26 mouse cellular contexts compared by ENCODE assay signal in genomic region chr6:6816821-6817220, GRCm38 (mm10). TPM values are rescaled to one million over a fixed set of nuclear protein-coding genes. Genes with fewer than 3 reads are reported as not detected.
A peak's percentile ranks its signal among the peaks of the same experiment; 100 is the strongest.
DNase-seq lines count a peak whose midpoint lies in the region; ATAC-seq lines count a peak whose summit lies in the region.
"Had no signal": no experiment of that assay in that cellular context is flagged by ENCODE, and none has a peak within 500 bp of the region (broad histone marks: within the 10 kb centered on the region; RNA-seq: fewer than 3 reads in every experiment).

No protein-coding gene starts in this region.

- ATAC-seq in forebrain, embryonic 12.5 days (ENCODE audit: low FRiP score) = no peak
- ATAC-seq in hindbrain, embryonic 14.5 days (ENCODE audit: low FRiP score) = no peak
- ATAC-seq: intestine, postnatal 0 days had no signal

- no peak for DNase-seq in forebrain, embryonic 10.5 days (ENCODE audit: extremely low spot score, low spot score)
- DNase-seq in right cerebral cortex, adult 18-20 months = peak; percentile 64
- no peak for DNase-seq in right cerebral cortex, postnatal 4 days
- peak; percentile 23 to 32 for DNase-seq in right cerebral cortex, postnatal 10 days (ENCODE audit: low spot score in 2 of 2)
- no peak for DNase-seq in adrenal gland, adult (ENCODE audit: inconsistent age in 2 of 2, low spot score in 1 of 2)
- DNase-seq in hindbrain, embryonic 14.5 days (ENCODE audit: low spot score) = no peak
- no peak for DNase-seq in heart, adult 9 months (ENCODE audit: low spot score in 2 of 2)
- DNase-seq: adrenal gland, adult 8-10 months; cerebellum, adult 11 months; cerebellum, postnatal 10 days; embryo, embryonic 11 days; gastrocnemius, postnatal 14 days; heart, adult 18-20 months; heart, postnatal 36 days; layer of hippocampus, postnatal 36 days; thymus, postnatal 14 days had no signal

- H3K9ac ChIP-seq in forebrain, embryonic 12.5 days = no peak overlapping the region
- no peak overlapping the region for H3K9ac ChIP-seq in hindbrain, embryonic 14.5 days
- H3K9ac ChIP-seq: hindbrain, embryonic 15.5 days; liver, embryonic 15.5 days had no signal

- whole genome bisulfite sequencing in forebrain, embryonic 12.5 days = 84% methylated on average over 6 of the region's 6 CpGs
- 87% methylated on average over 6 of the region's 6 CpGs for WGBS in forebrain, embryonic 10.5 days
- WGBS in hindbrain, embryonic 14.5 days = 86% methylated on average over 6 of the region's 6 CpGs

- no peak overlapping the region for H3K4me3 ChIP-seq in forebrain, embryonic 12.5 days (replicated peaks)
- H3K4me3 ChIP-seq in forebrain, embryonic 10.5 days = no peak overlapping the region
- no peak overlapping the region for H3K4me3 ChIP-seq in hindbrain, embryonic 14.5 days (replicated peaks; ENCODE audit: low read length)
- H3K4me3 ChIP-seq: hindbrain, embryonic 15.5 days; liver, embryonic 15.5 days; midbrain, embryonic 10.5 days had no signal

- peaks cover 7% of the 10 kb centered on the region for H3K4me1 ChIP-seq in forebrain, embryonic 12.5 days
- peaks cover 16% of the 10 kb centered on the region for H3K4me1 ChIP-seq in forebrain, embryonic 10.5 days
- H3K4me1 ChIP-seq in hindbrain, embryonic 14.5 days (replicated peaks; ENCODE audit: control insufficient read depth, insufficient read depth, low read length) = peaks cover 6% of the 10 kb centered on the region
- H3K4me1 ChIP-seq: hindbrain, embryonic 15.5 days; liver, embryonic 15.5 days had no signal

- H3K27ac ChIP-seq in forebrain, embryonic 12.5 days = 0 out of 2 replicates have a peak overlapping the region, but pooled peaks have one; percentile 9
- no peak overlapping the region for H3K27ac ChIP-seq in forebrain, embryonic 10.5 days
- H3K27ac ChIP-seq in hindbrain, embryonic 14.5 days = no peak overlapping the region
- H3K27ac ChIP-seq: hindbrain, embryonic 15.5 days; liver, embryonic 15.5 days; macrophage; midbrain, embryonic 10.5 days had no signal

- H3K9me3 ChIP-seq in forebrain, embryonic 12.5 days = no peaks in the 10 kb centered on the region
- H3K9me3 ChIP-seq in forebrain, embryonic 10.5 days = 0 out of 2 replicates have a peak, but pooled peaks cover 4% of the 10 kb centered on the region
- H3K9me3 ChIP-seq in hindbrain, embryonic 14.5 days (ENCODE audit: control insufficient read depth, low read length) = no peaks in the 10 kb centered on the region
- H3K9me3 ChIP-seq: hindbrain, embryonic 15.5 days; liver, embryonic 15.5 days; midbrain, embryonic 10.5 days had no signal

- no peaks in the 10 kb centered on the region for H3K36me3 ChIP-seq in forebrain, embryonic 12.5 days (replicated peaks)
- H3K36me3 ChIP-seq in forebrain, embryonic 10.5 days (replicated peaks) = no peaks in the 10 kb centered on the region
- no peaks in the 10 kb centered on the region for H3K36me3 ChIP-seq in hindbrain, embryonic 14.5 days (replicated peaks; ENCODE audit: control insufficient read depth, insufficient read depth)
- H3K36me3 ChIP-seq: hindbrain, embryonic 15.5 days; liver, embryonic 15.5 days; midbrain, embryonic 10.5 days had no signal

- no peak overlapping the region for H3K4me2 ChIP-seq in forebrain, embryonic 12.5 days
- no peak overlapping the region for H3K4me2 ChIP-seq in hindbrain, embryonic 14.5 days (replicated peaks)
- H3K4me2 ChIP-seq: hindbrain, embryonic 15.5 days; liver, embryonic 15.5 days had no signal

- H3K27me3 ChIP-seq in forebrain, embryonic 12.5 days = peaks cover 4% of the 10 kb centered on the region; the same call in 1 of the 2 replicates
- H3K27me3 ChIP-seq in forebrain, embryonic 10.5 days (ENCODE audit: poor library complexity, severe bottlenecking) = peaks cover 34% of the 10 kb centered on the region
- no peaks in the 10 kb centered on the region for H3K27me3 ChIP-seq in hindbrain, embryonic 14.5 days (ENCODE audit: control insufficient read depth, insufficient read depth, low read length)
- H3K27me3 ChIP-seq: hindbrain, embryonic 15.5 days; liver, embryonic 15.5 days had no signal

RNA-seq across cellular contexts. Expression of gene Dlx6, which starts 46.3 kb away (rescaled TPM):
- polyA plus RNA-seq in forebrain, embryonic 12.5 days (2016; fragmentation: Nextera tagmentation; extraction: Ambion mirVana) = 10.1 and 15.7 TPM in 2 replicates
- 0.95 and 1.1 TPM in 2 replicates for polyA plus RNA-seq in forebrain, embryonic 10.5 days (2016; fragmentation: Nextera tagmentation; extraction: Ambion mirVana)
- polyA plus RNA-seq in hindbrain, embryonic 14.5 days (2014; fragmentation: Nextera tagmentation; extraction: Ambion mirVana) = not detected in 2 replicates
- polyA plus RNA-seq: heart, embryonic 14.5 days; intestine, postnatal 0 days; kidney, embryonic 16.5 days; liver, embryonic 15.5 days; lung, embryonic 16.5 days; macrophage; neural tube, embryonic 11.5 days had no signal

Comparison
In these comparisons a context has a peak if more than half of its experiments do, and no peak if none do; other contexts are left out.
1. DNase-seq: peak in right cerebral cortex, adult 18-20 months (single experiment) and right cerebral cortex, postnatal 10 days (2 of 2); none in forebrain, embryonic 10.5 days (single experiment), right cerebral cortex, postnatal 4 days (single experiment), adrenal gland, adult (0 of 2), hindbrain, embryonic 14.5 days (single experiment) and heart, adult 9 months (0 of 2).